Mouse (Mus musculus): Measurements from ENCODE around the gene Dnaaf3. TPM values are rescaled to one million over a fixed set of nuclear protein-coding genes. Genes with fewer than 3 reads are reported as not detected.
A peak's percentile ranks its signal among the peaks of the same experiment; 100 is the strongest.

The Dnaaf3 gene
- total RNA-seq, 2 experiments from 2014 or later: not detected

- ATAC-seq (replicated peaks; ENCODE audit: low FRiP score, poor library complexity, severe bottlenecking): no peak
Observed at GRCm38 (mm10) chr7:4523205-4524130, 8.8 kb downstream of the Dnaaf3 start.

DNA sequence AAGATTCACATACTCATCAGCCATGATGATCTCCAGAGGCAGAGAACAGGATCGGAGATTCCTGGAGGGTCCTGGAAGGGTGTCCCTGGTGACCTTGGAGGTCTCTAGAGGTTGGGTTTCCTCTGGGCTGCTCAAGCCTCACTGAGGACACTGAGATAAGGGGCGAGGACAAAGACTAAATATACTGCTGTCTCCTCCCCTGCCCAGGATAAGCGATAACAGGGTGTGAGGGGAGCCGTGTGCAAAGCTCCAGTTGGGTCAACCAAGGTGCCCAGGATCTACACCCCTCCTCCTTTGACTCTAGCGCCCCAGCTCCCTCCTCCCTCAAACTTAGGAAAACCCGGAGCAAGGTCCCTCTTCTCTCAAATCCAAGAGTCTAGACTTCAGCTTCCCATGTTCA is 10.0 kb downstream of the Dnaaf3 start:
- ATAC-seq (replicated peaks; ENCODE audit: low FRiP score, poor library complexity, severe bottlenecking): no peak

GRCm38 (mm10) chr7:4521231-4522003 is 10.8 kb downstream of the Dnaaf3 start:
- ATAC-seq (replicated peaks; ENCODE audit: low FRiP score, poor library complexity, severe bottlenecking): no peak

GRCm38 (mm10) chr7:4518487-4518886 is 13.8 kb downstream of the Dnaaf3 start:
- ATAC-seq (replicated peaks; ENCODE audit: low FRiP score, poor library complexity, severe bottlenecking): no peak

GRCm38 (mm10) chr7:4516332-4517050 is 15.8 kb downstream of the Dnaaf3 start, which contains the start of gene Tnnt1:
TSS of gene Tnnt1 (minus strand) at chr7:4516382.
- no peak for ATAC-seq (replicated peaks; ENCODE audit: low FRiP score, poor library complexity, severe bottlenecking)

DNA sequence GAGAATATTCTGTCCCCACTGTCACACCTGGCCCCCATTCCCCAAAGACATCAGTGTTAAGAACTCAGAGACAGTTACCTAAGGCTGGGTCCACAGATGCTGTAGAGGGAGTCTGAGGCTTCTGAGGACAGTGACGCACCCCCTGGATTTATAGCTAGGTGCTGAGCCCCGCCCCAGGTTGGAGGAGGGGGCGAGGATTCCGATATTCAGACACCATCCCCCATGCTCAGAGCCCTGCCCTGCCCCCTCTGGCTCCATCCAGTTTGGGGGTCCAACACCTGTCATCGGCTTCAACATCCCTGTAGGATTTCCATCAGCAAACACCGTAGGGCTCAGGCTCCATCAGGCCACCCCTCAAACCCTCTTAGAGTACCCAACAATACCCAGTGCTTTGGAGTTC is 16.4 kb downstream of the Dnaaf3 start:
- no peak for ATAC-seq (replicated peaks; ENCODE audit: low FRiP score, poor library complexity, severe bottlenecking)

DNA sequence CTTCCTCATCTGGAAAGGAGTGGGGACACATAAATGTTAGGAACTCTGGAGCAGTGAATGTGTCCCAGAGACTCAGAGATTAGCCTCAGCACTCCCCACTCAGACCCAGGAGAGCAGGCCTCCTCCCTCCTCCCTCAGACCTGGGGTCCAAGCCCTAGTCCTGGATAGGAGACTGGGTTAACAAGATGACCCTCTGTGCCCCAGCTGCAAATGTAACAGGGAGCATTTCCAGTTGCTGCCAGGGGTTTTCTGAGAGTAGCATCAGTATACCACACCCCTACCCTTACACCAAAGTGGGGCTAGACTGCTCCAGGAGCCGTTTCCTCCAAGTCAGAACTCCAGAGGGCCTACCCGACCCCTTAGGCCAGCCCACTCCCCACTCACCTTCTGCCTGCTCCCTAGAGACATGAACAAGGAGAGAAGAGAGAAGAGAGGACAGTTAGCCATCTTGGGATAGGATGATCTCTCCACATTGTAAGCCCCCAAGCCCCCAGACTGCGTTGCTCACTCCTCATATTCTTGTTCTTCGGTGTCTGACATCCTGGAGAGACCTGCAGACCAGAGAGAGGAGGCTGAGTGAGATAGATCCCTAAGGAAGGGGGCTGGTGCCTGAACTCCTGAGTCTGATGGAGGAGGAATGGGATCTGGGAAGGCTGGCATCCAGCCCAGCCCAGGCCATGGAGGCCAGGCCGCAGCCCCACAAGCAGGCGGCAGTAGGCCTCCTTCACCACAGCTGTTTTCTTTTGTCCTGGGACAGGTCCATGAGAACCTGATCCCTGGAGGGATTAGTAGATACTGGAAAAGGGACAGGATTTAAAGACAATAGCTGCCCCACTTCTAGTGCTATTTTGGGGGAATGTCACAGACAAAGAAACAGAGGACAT is 18.2 kb downstream of the Dnaaf3 start:
- ATAC-seq (replicated peaks; ENCODE audit: low FRiP score, poor library complexity, severe bottlenecking): no peak

DNA sequence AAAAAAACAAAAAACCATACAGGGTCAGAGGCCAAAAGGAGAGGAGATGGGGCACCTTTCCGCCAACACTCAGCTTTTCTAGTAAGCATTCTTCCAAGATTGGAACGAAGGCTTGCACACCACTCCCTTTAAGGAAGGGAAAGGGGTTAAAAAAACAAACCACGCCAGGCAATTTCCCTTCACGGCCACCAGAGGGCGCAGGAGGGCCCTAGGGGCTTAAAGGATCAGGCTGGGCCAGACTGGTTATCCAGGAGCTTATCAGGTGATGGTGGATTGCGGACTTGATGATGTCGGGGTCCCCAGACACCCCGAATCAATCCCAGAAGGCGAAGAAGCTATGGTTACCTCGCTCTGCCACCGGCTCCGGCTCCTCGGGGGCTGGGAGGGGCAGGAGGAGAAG is 19.0 kb downstream of the Dnaaf3 start:
- 0 out of 2 replicates have a peak, but pooled peaks have one; percentile 40 for ATAC-seq (replicated peaks; ENCODE audit: low FRiP score, poor library complexity, severe bottlenecking)

DNA sequence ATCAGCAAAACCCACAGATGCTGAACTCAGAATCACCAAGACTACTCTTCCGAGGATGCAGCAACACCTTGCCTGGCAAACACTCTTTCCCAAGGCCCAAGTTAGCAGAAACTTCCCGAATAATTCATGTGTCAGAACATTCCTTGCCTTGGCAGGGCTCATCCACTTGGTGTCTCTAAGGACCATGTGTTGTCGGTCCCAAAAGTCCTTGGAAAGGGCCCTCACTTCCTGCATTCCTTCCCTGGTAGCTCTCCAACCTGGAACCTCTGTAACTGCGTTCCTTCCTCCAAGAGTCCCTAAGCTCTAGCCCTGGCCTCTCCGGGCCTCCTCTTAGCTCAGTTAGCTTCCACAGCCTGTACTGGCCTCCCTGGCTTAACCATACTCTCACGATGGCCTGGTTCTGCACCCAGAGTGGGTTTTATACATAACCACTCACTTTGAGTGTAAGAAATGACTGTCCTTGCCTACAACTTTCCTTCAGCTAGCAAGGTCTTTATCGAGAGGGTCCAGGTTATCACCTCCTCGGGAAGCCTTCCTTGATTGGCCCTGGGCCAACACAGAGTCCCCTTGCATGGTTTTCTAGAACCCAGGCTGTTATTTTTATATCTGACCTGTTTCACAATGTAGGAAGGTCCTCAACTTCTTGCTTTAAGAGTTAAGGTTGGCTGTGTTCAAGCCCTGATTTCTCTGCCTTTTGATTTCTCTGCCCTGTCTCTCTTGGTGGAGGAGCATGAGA is 20.6 kb downstream of the Dnaaf3 start:
- no peak for ATAC-seq (replicated peaks; ENCODE audit: low FRiP score, poor library complexity, severe bottlenecking)

- peak; percentile 84 for ATAC-seq (replicated peaks; ENCODE audit: low FRiP score, poor library complexity, severe bottlenecking)
Observed at GRCm38 (mm10) chr7:4509863-4510608, 22.2 kb downstream of the Dnaaf3 start.

GRCm38 (mm10) chr7:4508739-4509116 is 23.5 kb downstream of the Dnaaf3 start:
- ATAC-seq (replicated peaks; ENCODE audit: low FRiP score, poor library complexity, severe bottlenecking): no peak

DNA sequence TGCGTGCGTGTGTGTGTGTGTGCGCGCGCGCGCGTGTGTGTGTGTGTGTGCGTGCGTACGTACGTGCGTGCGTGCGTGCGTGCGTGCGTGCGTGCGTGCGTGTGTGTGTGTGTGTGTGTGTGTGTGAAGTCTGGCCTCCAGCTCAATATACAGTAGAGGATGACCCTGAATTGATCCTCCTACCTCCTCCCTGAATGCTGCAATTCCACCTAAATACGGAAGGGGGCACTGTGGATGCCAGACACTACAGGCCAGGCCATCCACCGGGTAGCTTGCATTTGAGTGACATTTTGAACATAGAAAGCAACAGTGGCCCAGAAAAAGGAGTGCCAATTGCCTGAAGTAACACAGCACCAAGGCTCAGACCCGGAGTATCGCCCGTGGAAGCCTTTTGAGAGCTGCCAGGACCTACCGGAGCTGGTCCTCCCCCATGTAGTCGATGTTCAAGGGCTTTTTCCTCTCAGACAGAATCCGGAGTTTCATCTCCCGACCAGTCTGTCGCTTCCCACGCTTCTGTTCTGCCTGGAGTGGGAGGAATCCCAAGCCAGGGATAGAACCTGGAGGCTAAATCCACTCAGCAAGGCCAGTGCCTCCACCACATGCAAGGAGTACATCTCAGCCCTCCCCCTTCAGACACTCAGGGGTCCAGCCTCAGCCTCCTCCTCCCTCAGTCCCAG is 24.1 kb downstream of the Dnaaf3 start:
- no peak for ATAC-seq (replicated peaks; ENCODE audit: low FRiP score, poor library complexity, severe bottlenecking)

DNA sequence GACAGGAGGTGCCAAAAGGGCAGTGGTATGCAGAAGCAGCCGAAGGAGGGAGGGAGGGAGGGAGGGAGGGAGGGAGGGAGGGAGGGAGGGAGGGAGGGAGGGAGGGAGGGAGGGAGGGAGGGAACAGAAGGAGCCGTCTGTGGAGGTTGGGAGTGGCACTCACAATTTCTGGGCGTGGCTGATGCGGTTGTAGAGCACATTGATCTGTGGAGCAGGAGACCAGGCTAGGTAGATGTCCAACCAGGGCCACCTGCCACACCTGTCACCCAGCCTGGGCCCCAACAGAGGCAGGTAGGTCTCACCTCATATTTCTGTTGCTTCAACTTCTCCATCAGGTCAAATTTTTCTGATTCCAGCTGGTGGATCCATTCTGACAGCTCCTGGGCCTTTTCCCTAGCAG is 25.0 kb downstream of the Dnaaf3 start:
- no peak for ATAC-seq (replicated peaks; ENCODE audit: low FRiP score, poor library complexity, severe bottlenecking)

- no peak for ATAC-seq (replicated peaks; ENCODE audit: low FRiP score, poor library complexity, severe bottlenecking)
Observed at GRCm38 (mm10) chr7:4504646-4505435, 27.4 kb downstream of the Dnaaf3 start.

DNA sequence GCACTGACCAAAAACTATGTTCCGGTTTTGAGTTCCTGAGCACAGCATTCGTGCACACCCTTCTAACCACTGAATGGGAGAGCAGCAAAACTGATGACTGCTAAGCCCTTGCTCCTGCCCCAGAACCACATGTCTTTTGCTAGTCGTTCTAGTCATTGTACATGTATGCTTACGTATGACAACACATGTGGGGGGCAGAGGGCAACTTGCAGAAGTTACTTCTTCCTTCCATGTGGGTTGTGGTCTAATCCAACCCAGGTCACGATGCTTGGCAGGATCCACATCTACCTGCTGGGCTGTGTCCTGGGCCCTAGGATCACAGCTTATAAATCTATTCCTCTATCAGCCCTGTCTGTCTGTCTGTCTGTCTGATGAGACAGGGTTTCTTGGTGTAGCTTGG is 28.4 kb downstream of the Dnaaf3 start:
- no peak for ATAC-seq (replicated peaks; ENCODE audit: low FRiP score, poor library complexity, severe bottlenecking)

DNA sequence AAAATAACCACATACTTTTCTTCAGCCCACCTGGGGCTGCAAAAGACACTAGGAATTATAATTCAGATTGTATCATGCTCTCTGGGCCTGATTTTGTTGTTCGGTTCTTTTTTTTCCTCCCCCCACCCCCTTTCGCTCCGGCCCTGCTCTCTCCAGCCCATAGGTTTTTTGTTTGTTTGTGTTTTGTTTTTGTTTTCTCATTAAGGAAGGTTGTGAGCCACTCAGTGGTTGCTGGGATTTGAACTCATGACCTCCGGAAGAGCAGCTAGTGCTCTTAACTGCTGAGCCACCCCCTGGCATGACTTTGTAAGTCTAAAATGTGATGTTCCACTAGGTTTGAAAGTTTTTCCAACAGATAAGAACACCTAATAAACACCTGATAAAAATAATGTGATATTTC is 29.2 kb downstream of the Dnaaf3 start:
- no peak for ATAC-seq (replicated peaks; ENCODE audit: low FRiP score, poor library complexity, severe bottlenecking)

Data from erythroid progenitor cell, adult 5-6 weeks (primary cell).